Mouse (Mus musculus) colon, adult 2 months (tissue): Measurements from ENCODE around the gene Cks1brt. TPM values are rescaled to one million over a fixed set of nuclear protein-coding genes. Genes with fewer than 3 reads are reported as not detected.

Source experiments
- polyA plus RNA-seq: library from polyadenylated mRNA; depleted of rRNA; stranded (reverse); fragments of >200 nt; gene quantifications from 2 replicates; pipeline ENCODE4 v1.2.3, GENCODE M21; 2012; rRNA removed

Cks1brt gene
- not detected in 2 replicates for polyA plus RNA-seq

DNA sequence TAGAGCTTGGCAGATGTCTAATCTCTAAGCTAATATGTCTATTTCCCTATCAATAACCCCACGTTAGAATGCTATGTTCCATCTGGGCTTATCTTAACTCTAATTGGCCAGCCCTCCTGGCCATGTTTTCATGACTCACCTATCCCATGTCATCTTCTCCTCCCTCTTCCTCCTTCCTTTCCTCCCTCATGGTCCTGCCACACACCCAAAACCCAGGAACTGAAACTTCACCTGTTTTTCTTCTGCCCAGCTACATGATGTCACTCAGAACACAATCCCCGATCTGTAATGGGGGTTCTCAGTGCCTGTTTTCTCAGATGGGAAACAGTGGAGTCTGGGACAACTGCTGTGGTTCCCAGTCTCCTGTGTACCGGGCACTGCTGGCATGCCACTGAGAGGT lies at the start of gene Cks1brt:
TSS of gene Cks1brt (plus strand) at position 301 of the 400 bp plus-strand sequence.

DNA sequence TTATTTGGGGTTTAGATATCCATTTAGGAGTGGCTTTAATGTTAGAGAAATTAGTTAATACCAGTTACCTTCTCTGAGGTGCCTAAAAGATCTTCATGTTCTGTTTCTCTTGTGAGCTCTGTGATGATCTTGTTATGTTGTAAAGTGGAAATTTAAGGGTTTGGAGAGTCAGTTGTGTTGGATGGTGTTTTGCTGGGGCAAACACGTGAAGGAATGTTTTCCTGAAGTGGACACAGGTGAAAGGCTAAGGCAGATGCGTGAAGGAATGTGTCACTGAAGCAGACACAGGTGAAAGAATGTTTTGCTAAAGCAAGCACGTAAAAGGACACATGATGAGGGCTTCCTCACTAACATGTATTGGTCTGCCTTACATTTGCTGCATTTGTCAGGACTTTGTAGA lies 28.7 kb upstream of the Cks1brt start, which contains the start of gene Zfp791:
TSS of gene Zfp791 (minus strand) at position 101 of the 400 bp plus-strand sequence.

Other genes with a start within 250 kb of the Cks1brt start
- gene Klf1, start 250.0 kb upstream of the Cks1brt start, polyA plus RNA-seq, result 0.23 and 0.28 TPM in 2 replicates
- gene Dnase2a, start 243.4 kb upstream of the Cks1brt start, polyA plus RNA-seq, result 13.5 and 17.0 TPM in 2 replicates
- 1.3 and 1.7 TPM in 2 replicates for gene Mast1, start 214.6 kb upstream of the Cks1brt start, polyA plus RNA-seq
- gene Rtbdn, start 204.9 kb upstream of the Cks1brt start, polyA plus RNA-seq, result 0.21 and 0.81 TPM in 2 replicates
- not detected in 2 replicates for gene Gm49661, start 182.5 kb upstream of the Cks1brt start, polyA plus RNA-seq
- 119 and 140 TPM in 2 replicates for gene Prdx2, start 182.3 kb upstream of the Cks1brt start, polyA plus RNA-seq
- 41.0 and 42.0 TPM in 2 replicates for gene Rnaseh2a, start 182.2 kb upstream of the Cks1brt start, polyA plus RNA-seq
- gene Junb, start 173.2 kb upstream of the Cks1brt start, polyA plus RNA-seq, result 231 and 249 TPM in 2 replicates
- 43.2 and 50.0 TPM in 2 replicates for gene Hook2, start 161.3 kb upstream of the Cks1brt start, polyA plus RNA-seq
- gene Best2, start 137.4 kb upstream of the Cks1brt start, polyA plus RNA-seq, result 96.2 and 105 TPM in 2 replicates
- gene Asna1, start 126.6 kb upstream of the Cks1brt start, polyA plus RNA-seq, result 110 TPM in 2 replicates
- gene Trir, start 125.1 kb upstream of the Cks1brt start, polyA plus RNA-seq, result 108 and 150 TPM in 2 replicates
- gene Tnpo2, start 115.0 kb upstream of the Cks1brt start, polyA plus RNA-seq, result 53.8 and 59.8 TPM in 2 replicates
- gene Fbxw9, start 91.9 kb upstream of the Cks1brt start, polyA plus RNA-seq, result 59.9 and 71.0 TPM in 2 replicates
- gene Gm5741, start 83.9 kb upstream of the Cks1brt start, polyA plus RNA-seq, result 0.72 TPM in 1 of 2 replicates, not detected in the other
- gene Dhps, start 80.2 kb upstream of the Cks1brt start, polyA plus RNA-seq, result 53.6 and 68.0 TPM in 2 replicates
- gene Wdr83os, start 71.2 kb upstream of the Cks1brt start, polyA plus RNA-seq, result 87.0 and 110 TPM in 2 replicates
- gene Wdr83, start 70.6 kb upstream of the Cks1brt start, polyA plus RNA-seq, result 29.5 and 29.6 TPM in 2 replicates
- 70.9 and 73.4 TPM in 2 replicates for gene Man2b1, start 68.7 kb upstream of the Cks1brt start, polyA plus RNA-seq
- 0.57 and 1.0 TPM in 2 replicates for gene Zfp791, start 28.8 kb upstream of the Cks1brt start, polyA plus RNA-seq
- gene Olfr371, start 74.1 kb downstream of the Cks1brt start, polyA plus RNA-seq, result not detected in 2 replicates
- 3.4 and 6.7 TPM in 2 replicates for gene Orc6, start 147.7 kb downstream of the Cks1brt start, polyA plus RNA-seq
- 6.1 and 7.1 TPM in 2 replicates for gene Vps35, start 147.9 kb downstream of the Cks1brt start, polyA plus RNA-seq
- 0.07 and 0.14 TPM in 2 replicates for gene Mylk3, start 234.4 kb downstream of the Cks1brt start, polyA plus RNA-seq